Mouse (Mus musculus) embryonic fibroblast, embryonic 13.5 days (primary cell): ENCODE results near the gene Cnpy1. TPM values are rescaled to one million over a fixed set of nuclear protein-coding genes. Genes with fewer than 3 reads are reported as not detected.

Source experiments
- H3K27ac ChIP-seq: 2 replicates; pipeline ENCODE4 v1.5.1; 2012; ENCODE audit warnings: low read length, control low read depth, inconsistent platforms; ENCODE audit not compliant: insufficient read depth
- H3K4me1 ChIP-seq: 2 replicates; pipeline ENCODE4 v1.6.1; 2011; ENCODE audit warnings: low read length; ENCODE audit not compliant: control insufficient read depth, insufficient read depth
- H3K4me3 ChIP-seq: 2 replicates; pipeline ENCODE4 v1.5.1; 2011; ENCODE audit warnings: mild to moderate bottlenecking, control low read depth, low read length; ENCODE audit not compliant: insufficient read depth
- CTCF ChIP-seq: IDR thresholded peaks from 2 replicates; pipeline ENCODE4 v1.5.1; 2011; ENCODE audit warnings: mild to moderate bottlenecking, control low read depth, low read length, moderate library complexity, borderline replicate concordance; ENCODE audit not compliant: insufficient read depth
- POLR2A ChIP-seq: IDR thresholded peaks from 2 replicates; pipeline ENCODE4 v1.6.1; 2011; ENCODE audit warnings: low read depth, mild to moderate bottlenecking, control low read depth, low read length, moderate library complexity
- polyA plus RNA-seq: library from polyadenylated mRNA; stranded (reverse); fragments of >200 nt; gene quantifications from 2 replicates; pipeline ENCODE4 v1.2.4, GENCODE M21; 2011; ENCODE audit warnings: low read depth; ENCODE audit not compliant: missing spikeins, insufficient read length

The Cnpy1 gene
- polyA plus RNA-seq, 1 experiment, result not detected

DNA sequence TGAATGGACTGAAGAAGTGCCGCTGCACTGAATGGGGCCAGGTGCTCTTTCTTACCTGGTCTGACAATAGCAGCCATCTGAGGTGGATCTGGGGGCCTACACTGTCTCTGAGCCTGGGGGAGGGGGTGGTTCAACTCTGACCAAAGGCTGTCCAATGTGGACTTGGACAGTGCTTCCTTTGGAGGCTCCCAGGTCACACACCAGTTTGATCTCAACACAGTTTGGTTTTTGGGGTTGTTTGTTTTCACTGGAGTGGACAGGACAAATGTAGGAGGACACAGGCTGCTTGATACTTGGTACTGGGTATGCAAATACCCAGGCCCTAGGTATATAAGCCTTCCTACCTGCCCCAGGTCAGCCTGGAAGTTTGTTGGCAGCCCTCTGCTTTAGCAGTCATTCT is 71.9 kb downstream of the Cnpy1 start:
- Histone ChIP-seq H3K4me1 (no peaks in the 10 kb centered on the region), H3K4me3 (no peak overlapping the region), H3K27ac (no peak overlapping the region)
- no peak for TF ChIP-seq CTCF
- no peak for TF ChIP-seq POLR2A

DNA sequence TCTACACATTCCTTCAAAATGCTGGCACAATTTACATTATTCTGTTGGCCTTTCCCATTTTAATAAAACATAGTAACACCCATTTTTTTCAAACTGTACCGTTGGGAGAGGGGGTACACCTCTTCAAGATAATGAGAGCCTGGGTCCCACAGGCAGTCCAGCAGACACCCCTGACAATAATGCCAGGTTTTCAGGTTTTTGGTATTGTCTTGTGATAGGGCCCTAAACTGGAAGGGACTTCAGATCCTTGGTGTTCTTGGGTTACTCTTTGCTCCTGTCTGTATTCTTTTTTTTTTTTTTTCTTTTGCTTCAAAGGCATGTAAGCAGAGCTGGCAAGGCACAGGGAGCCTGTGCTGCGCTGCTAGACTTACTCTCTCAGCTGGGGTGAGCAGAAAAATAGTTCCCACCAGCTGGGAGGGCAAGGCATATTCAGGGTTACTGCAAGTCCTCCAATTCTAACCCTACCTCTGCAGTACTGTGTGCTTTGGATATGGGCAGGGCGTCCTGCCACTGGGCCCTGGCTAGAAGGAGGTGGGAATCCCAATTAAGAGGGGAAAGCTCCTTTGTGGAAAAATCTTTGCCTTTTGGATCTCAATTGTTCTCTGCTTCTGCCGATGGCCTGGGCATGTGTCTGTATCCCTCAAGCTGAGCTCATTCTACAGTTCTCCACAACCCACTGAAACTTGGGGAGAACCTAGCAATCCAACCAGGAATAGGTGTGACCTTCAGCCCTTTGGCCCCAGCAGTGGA is 72.5 kb downstream of the Cnpy1 start:
- no peak overlapping the region for H3K27ac ChIP-seq
- TF ChIP-seq POLR2A, result no peak
- TF ChIP-seq CTCF, result no peak

DNA sequence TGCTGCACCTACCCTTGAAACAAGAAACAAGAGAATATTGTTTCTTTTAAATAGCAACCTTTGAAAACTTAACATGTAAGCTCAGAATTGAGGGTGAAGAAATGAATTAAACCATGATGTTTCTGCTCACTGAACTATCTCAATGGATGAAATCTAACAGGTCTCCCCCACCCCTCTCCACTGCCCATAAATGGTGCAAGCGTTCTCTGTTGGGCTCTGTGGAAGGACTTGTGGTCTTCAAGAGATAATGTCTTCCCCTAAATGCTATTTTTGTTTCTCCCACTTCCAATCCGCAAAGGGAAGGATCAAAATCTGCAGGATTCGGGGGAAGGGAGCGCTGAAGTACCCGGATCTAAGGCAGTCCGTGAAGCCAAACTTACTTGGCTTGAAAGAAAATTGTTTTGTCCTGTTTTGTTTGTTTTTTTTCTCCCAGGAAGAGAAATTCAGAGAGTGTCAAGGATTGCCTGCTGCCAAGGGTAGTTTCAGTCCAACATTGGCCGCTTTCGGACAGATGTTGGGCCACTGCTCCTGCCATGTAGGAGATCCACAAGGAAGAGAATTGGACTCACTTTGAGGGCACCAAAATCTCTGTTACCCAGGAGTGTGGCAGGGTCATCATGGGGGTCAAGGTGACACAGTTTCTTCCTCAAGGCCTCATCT is 73.2 kb downstream of the Cnpy1 start:
- no peak overlapping the region for H3K27ac ChIP-seq
- no peak overlapping the region for H3K4me3 ChIP-seq
- no peaks in the 10 kb centered on the region for H3K4me1 ChIP-seq
- TF ChIP-seq POLR2A (no peak), CTCF (no peak)

More for the DNA sequence above, 72.5 kb downstream of the Cnpy1 start:
- Histone ChIP-seq H3K4me3 (no peak overlapping the region), H3K4me1 (no peaks in the 10 kb centered on the region)

DNA sequence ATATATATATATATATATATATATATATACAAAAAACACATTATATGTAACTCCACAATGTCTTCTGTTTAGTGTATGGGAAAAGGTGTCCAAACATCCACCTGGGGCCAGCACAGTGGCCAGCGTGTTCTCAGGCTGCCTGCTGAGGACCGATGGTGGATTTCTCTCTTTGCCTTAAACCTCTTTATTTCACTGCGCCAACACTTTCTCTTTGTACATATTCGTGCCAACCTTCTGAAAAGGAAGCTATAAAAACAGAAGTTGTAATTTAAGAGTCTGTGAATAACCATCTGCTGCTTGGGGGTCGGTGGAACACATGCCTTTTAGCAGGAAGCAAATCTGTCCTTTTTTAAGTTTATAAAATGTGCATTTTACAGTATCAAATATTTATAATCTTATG is 73.9 kb downstream of the Cnpy1 start:
- H3K4me1 ChIP-seq, result no peaks in the 10 kb centered on the region
- no peak overlapping the region for H3K4me3 ChIP-seq
- TF ChIP-seq POLR2A (no peak), CTCF (no peak)
- no peak overlapping the region for H3K27ac ChIP-seq

DNA sequence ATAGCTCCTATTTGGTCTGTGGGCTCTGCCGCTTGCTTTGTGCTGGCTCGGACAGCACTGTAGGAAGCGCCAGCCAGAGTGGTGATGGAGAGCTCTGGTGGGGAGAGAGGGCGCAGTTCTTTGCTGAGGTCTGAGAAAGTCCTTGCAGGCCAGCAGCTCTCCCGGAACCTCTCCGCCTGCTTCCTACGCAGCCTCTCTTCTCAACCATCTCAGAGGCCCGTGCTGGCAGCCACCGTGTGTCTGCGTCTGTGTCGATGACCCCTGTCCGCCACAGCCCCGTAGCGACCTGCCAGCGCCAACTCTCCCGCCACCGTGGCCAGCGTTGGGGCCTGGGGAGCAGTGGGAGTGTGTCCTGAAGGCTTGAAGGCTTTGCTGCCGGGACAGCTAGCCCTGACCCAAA is 74.7 kb downstream of the Cnpy1 start:
- TF ChIP-seq POLR2A (no peak), CTCF (no peak)
- H3K4me3 ChIP-seq, result no peak overlapping the region

DNA sequence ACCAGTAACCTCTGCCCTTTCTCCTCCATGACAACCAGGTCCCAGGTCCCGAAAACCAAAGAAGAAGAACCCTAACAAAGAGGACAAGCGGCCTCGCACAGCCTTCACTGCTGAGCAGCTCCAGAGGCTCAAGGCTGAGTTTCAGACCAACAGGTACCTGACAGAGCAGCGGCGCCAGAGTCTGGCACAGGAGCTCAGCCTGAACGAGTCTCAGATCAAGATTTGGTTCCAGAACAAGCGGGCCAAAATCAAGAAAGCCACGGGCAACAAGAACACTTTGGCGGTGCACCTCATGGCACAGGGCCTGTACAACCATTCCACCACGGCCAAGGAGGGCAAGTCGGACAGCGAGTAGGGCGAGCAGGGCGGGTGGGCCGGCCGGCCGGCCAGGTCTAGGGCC is 75.5 kb downstream of the Cnpy1 start:
- TF ChIP-seq POLR2A (no peak), CTCF (no peak)
- Histone ChIP-seq H3K27ac (no peak overlapping the region), H3K4me3 (no peak overlapping the region), H3K4me1 (no peaks in the 10 kb centered on the region)

More for the DNA sequence above, 74.7 kb downstream of the Cnpy1 start:
- Histone ChIP-seq H3K4me1 (no peaks in the 10 kb centered on the region), H3K27ac (no peak overlapping the region)

DNA sequence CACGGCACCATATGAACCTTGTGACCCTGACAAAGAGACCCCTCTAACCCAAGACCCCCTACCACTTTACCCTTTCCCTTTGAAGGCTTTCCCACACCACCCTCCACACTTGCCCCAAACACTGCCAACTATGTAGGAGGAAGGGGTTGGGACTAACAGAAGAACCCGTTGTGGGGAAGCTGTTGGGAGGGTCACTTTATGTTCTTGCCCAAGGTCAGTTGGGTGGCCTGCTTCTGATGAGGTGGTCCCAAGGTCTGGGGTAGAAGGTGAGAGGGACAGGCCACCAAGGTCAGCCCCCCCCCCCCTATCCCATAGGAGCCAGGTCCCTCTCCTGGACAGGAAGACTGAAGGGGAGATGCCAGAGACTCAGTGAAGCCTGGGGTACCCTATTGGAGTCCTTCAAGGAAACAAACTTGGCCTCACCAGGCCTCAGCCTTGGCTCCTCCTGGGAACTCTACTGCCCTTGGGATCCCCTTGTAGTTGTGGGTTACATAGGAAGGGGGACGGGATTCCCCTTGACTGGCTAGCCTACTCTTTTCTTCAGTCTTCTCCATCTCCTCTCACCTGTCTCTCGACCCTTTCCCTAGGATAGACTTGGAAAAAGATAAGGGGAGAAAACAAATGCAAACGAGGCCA is 76.3 kb downstream of the Cnpy1 start:
- H3K4me1 ChIP-seq, result no peaks in the 10 kb centered on the region
- no peak for TF ChIP-seq POLR2A
- no peak for TF ChIP-seq CTCF
- no peak overlapping the region for H3K27ac ChIP-seq
- no peak overlapping the region for H3K4me3 ChIP-seq

DNA sequence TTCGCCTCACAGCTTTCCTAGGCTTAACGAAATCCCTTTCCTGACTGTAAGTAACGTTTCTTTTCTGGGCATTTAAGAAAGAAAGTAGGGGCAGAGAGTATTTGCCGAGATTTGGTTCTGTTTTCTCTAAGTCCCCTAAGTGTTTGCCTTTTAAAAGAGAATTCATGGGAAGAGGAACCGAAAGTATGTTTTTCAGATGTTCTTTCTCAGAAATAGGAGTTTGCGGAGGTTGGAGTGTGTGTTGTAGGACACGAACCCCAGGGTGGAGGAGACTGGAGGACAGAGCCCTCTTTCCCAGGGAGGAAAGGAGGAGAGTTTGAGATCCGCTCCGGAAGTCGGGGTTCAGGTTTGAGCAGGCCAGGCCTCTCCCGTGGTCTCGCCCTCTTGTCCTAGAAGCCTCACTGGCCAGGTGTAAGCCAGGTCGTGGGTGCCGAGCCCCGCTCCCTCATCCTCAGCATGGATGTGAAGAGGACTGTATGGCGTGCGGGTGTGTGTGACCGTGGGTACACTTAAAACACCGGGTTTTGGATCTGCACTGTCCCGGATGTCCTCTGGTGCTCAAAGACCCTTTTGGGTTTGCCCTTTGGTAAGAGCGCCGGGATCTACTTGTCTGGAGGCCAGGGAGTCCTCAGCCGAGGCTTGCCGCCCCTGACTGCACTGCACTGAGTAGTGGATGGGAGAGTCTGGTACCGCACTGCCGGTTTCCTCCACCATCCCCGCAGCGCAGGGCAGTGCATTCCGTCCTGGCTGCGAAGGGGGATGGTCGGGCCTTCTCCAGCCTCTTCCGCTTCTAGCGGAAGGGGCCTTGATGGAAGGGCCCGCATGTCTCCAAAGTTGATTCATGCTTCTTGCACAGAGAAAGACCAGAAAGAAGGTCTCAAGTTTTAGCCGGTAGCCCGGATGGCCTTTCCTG is 77.1 kb downstream of the Cnpy1 start:
- Histone ChIP-seq H3K4me3 (no peak overlapping the region), H3K27ac (no peak overlapping the region), H3K4me1 (no peaks in the 10 kb centered on the region)
- TF ChIP-seq POLR2A, result no peak

DNA sequence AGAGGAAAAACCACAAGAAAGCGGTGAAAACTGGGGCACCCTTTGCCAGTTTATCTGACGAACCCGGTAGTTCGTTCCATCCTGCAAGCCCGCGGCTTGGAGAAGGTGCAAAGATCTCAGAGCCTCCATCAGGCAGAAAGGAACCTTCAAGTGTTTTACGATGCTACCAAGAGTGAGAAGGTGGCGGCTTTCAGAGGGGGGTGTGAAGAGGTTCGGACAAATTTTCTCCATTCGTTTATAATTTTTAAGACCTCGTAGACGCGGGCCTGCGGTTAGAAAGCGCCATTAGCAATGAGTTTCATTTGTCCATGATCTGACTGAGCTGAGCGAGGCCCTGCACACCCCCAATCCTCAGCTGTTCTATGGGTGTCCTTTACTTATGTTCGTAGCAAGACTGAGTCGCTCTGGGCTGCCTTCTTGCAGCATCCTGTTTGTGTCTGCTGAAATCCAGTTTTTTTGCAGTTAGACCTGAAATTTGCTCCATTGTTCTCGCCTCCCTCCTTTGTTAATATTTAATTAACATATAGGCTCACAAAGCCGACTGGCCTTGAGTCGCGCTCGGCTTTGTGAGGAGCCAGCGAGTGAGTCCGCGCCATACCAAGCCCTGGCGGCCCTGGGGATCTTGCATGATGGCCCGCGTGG is 77.9 kb downstream of the Cnpy1 start:
- Histone ChIP-seq H3K27ac (no peak overlapping the region), H3K4me3 (no peak overlapping the region), H3K4me1 (no peaks in the 10 kb centered on the region)
- TF ChIP-seq CTCF (no peak), POLR2A (no peak)
